Mouse (Mus musculus) neural tube, embryonic 14.5 days (tissue): ENCODE measurements around the gene Chp1. TPM values are rescaled to one million over a fixed set of nuclear protein-coding genes. Genes with fewer than 3 reads are reported as not detected.
"Not testable (repeated sequence)": the region's sequence is repeated elsewhere in the genome, so short reads cannot be mapped to it uniquely, and the experiment has no call there.

Experiments used
- ATAC-seq: fragments of 200-750 bp; cut with Nextera tagmentation; 2 replicates; pipeline ENCODE4 v1.8.0; 2017; ENCODE audit warnings: low read depth, mild to moderate bottlenecking, moderate TSS enrichment, moderate library complexity
- H3K27ac ChIP-seq: fragments of 300-500 bp; sonication (generic); 2 replicates; pipeline ENCODE4 v1.5.1; 2014; ENCODE audit warnings: low read depth, mild to moderate bottlenecking, control low read depth, low read length, moderate library complexity, mixed read lengths
- H3K27me3 ChIP-seq: fragments of 300-500 bp; sonication (generic); 2 replicates; pipeline ENCODE4 v1.6.1; 2014; ENCODE audit warnings: low read length; ENCODE audit not compliant: control insufficient read depth, insufficient read depth
- H3K36me3 ChIP-seq: fragments of 300-500 bp; sonication (generic); 2 replicates; pipeline ENCODE4 v1.6.1; 2014; ENCODE audit warnings: low read length, mixed read lengths; ENCODE audit not compliant: control insufficient read depth, insufficient read depth
- H3K4me1 ChIP-seq: fragments of 300-500 bp; sonication (generic); 2 replicates; pipeline ENCODE4 v1.6.1; 2014; ENCODE audit warnings: low read length; ENCODE audit not compliant: control insufficient read depth, insufficient read depth
- H3K4me2 ChIP-seq: fragments of 300-500 bp; sonication (generic); 2 replicates; pipeline ENCODE4 v1.6.1; 2014; ENCODE audit warnings: mild to moderate bottlenecking, low read depth, low read length, control low read depth
- H3K4me3 ChIP-seq: fragments of 300-500 bp; sonication (generic); 2 replicates; pipeline ENCODE4 v1.5.1; 2014; ENCODE audit warnings: low read depth, low read length, control low read depth, mixed read lengths
- H3K9ac ChIP-seq: fragments of 300-500 bp; sonication (generic); replicated peaks from 2 replicates; pipeline ENCODE4 v1.6.1; 2014; ENCODE audit warnings: low read depth, mild to moderate bottlenecking, control low read depth, low read length, mixed read lengths
- H3K9me3 ChIP-seq: fragments of 300-500 bp; sonication (generic); 2 replicates; pipeline ENCODE4 v1.6.1; 2016; ENCODE audit warnings: low read length; ENCODE audit not compliant: control insufficient read depth
- WGBS: fragments of 180-500 bp; shearing (Covaris S2); extraction: QIAGEN DNeasy Blood & Tissue Kit; methylation state at CpG from one replicate; pipeline ENCODE4 v1.1.7; 2014; 5-methylcytosine and 5-hydroxymethylcytosine counted together
- polyA plus RNA-seq: library from polyadenylated mRNA; unstranded; fragments of >200 nt; fragmentation: Nextera tagmentation; extraction: Ambion mirVana; gene quantifications from 2 replicates; pipeline ENCODE4 v1.2.1, GENCODE M21; 2014

Chp1 gene
- 52.6 and 67.9 TPM in 2 replicates for polyA plus RNA-seq

DNA sequence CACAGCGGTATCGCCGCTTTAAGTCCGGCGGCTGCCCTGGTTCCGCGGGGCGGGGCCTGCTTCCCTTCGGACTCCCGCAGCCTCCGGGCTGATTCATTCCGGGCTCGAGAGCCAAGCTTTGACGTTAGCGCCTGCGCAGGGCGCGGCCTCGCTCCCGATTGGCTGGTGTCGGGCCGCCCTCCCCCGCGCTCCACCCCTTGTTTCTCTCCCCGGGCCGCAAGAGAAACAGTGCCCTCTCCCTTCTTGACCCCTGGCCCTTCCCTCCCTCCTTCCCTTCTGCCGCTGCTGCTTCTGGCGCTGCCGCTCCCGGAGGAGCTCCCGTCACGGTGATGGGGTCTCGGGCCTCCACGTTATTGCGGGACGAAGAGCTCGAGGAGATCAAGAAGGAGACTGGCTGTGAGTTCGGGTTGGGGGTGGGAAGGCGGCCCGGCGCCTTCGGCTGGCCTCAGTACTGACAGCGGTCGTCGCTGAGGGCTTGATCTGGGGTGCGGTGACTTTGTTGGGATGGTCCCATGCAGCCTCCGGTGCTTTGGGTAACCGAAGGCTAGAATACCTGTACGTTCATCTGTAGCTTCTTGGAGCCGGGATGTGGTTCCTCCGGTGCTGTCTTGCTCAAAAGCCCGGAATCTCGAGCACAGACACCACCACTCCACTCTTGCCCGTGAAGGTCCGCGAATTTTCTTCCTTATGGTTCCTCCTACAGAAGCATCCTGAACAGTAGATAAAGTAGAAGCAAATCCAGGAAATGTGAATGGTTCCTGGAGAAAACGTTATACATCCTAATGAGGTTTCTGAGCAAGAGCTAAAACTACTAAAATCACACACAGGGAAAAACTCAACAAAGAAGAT lies at the start of gene Chp1, which contains the start of gene Exd1:
Chp1 (plus strand) TSS at position 176 of the 849 bp plus-strand sequence.
Exd1 (minus strand) TSS at position 106 of the 849 bp plus-strand sequence.
- peak; percentile 99 for ATAC-seq
- peak within 1 kb of the TSS; percentile 64 for H3K9ac ChIP-seq
- H3K36me3 ChIP-seq: no peaks in the 10 kb centered on the region
- H3K4me2 ChIP-seq: peak within 1 kb of the TSS; percentile 56
- H3K4me1 ChIP-seq: peaks cover 12% of the 10 kb centered on the region
- H3K27ac ChIP-seq: peak within 1 kb of the TSS; percentile 77
- H3K9me3 ChIP-seq: no peaks in the 10 kb centered on the region
- no peaks in the 10 kb centered on the region for H3K27me3 ChIP-seq
- under 1% methylated on average over 57 of the region's 57 CpGs for WGBS
- H3K4me3 ChIP-seq: peak within 1 kb of the TSS; percentile 64

DNA sequence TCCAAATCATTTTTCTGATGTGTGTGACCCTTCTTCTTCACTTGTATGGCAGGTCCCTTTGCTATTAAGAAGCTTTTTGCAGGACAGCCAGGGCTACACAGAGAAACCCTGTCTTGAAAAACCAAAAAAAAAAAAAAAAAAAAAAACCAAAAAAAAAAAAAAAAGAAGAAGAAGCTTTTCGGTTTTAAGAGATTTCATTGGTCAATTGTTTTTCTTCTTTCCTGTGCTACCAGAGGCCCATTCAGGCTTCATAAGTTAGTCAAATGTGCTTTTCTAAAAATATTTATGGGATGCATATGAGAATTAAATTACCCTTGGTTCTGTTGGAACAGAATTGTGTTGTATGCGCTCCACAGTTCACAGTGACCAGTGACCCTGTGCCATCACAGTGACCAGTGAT lies 48.6 kb upstream of the Chp1 start:
- Histone ChIP-seq H3K4me3 (no peak overlapping the region), H3K36me3 (no peaks in the 10 kb centered on the region), H3K4me1 (no peaks in the 10 kb centered on the region), H3K9me3 (no peaks in the 10 kb centered on the region), H3K27ac (no peak overlapping the region), H3K9ac (no peak overlapping the region), H3K27me3 (no peaks in the 10 kb centered on the region), H3K4me2 (no peak overlapping the region)
- 89% methylated on average over 2 of the region's 2 CpGs for WGBS
- ATAC-seq: no peak

DNA sequence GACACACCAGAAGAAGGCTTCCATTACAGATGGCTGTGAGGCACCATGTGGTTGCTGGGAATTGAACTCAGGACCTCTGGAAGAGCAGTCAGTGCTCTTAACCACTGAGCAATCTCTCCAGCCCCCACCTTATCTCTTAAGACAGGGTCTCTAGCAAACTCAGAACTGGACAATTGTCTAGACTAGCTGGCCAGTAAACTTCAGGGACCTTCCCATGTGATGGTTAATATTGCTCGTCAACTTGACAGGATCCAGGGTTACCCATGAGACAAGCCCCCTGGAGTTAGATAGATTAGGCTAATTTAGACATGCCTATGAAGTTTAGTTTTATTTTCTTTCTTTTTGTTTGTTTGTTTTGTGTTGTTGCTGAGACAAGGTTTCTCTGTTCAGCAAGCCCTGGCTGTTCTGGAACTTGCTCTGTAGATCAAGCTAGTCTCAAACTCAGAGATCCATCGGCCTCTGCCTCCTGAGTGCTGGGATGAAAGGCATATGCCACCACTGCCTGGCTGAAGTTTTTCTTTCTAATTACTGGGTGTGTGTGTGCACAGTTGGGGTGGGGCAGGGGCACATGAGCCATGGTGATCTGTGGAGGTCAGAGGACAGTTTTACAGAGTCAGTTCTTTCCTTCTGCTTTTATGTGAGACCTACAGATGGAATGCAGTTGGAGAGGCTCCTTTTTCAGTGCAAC lies 46.4 kb upstream of the Chp1 start:
- Histone ChIP-seq H3K36me3 (no peaks in the 10 kb centered on the region), H3K27me3 (no peaks in the 10 kb centered on the region), H3K4me3 (no peak overlapping the region), H3K4me2 (no peak overlapping the region), H3K9me3 (no peaks in the 10 kb centered on the region), H3K9ac (no peak overlapping the region), H3K4me1 (no peaks in the 10 kb centered on the region), H3K27ac (no peak overlapping the region)
- ATAC-seq: no peak
- 90% methylated on average over 2 of the region's 2 CpGs for WGBS

DNA sequence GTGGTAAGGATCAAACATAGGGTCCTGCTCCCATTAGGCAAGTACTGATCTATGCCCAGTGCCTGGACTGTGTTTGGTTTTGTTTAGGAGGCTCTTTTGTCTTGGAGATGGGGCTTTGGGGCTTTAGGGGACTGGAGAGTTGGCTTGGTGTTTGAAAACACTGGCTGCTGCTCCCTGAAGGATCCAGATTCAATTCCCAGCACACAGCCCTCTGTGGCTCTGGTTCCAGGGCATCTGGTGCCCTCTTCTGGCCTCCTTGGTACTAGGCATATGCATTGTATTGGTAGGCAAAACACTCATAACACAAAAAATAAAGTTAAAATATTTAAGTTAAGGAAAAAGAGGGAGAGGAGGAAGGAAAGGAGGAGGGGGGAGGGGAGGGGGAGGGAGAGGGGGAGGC lies 40.4 kb upstream of the Chp1 start:
- H3K4me2 ChIP-seq: no peak overlapping the region
- no peaks in the 10 kb centered on the region for H3K4me1 ChIP-seq
- no peaks in the 10 kb centered on the region for H3K27me3 ChIP-seq
- H3K27ac ChIP-seq: no peak overlapping the region
- H3K4me3 ChIP-seq: no peak overlapping the region
- H3K36me3 ChIP-seq: no peaks in the 10 kb centered on the region
- ATAC-seq: no peak
- H3K9me3 ChIP-seq: no peaks in the 10 kb centered on the region
- no peak overlapping the region for H3K9ac ChIP-seq

DNA sequence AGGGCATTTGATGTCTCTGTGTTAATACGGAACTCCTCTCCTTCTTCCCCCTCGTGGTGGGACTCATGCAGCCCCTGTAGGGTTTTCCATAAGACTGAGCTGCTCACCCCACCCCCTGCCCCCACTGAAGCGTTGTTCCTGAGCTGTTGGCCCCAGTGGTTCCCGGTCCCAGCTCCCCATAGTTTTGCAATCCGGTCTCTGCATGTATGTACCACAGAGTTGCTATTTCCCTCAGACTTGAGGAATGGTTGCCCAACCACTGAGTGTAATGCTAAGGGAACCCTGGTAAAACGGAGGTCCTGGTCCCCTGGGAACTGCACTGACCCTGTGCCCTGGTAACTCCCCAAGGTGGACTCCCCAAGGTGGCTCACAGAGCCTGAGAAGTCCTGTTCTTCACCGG lies 39.0 kb upstream of the Chp1 start:
- H3K4me3 ChIP-seq, H3K27ac ChIP-seq, H3K9me3 ChIP-seq, ATAC-seq, H3K4me2 ChIP-seq, H3K27me3 ChIP-seq, H3K4me1 ChIP-seq, H3K9ac ChIP-seq, H3K36me3 ChIP-seq: not testable (repeated sequence)
- 68% methylated on average over 7 of the region's 7 CpGs for WGBS

DNA sequence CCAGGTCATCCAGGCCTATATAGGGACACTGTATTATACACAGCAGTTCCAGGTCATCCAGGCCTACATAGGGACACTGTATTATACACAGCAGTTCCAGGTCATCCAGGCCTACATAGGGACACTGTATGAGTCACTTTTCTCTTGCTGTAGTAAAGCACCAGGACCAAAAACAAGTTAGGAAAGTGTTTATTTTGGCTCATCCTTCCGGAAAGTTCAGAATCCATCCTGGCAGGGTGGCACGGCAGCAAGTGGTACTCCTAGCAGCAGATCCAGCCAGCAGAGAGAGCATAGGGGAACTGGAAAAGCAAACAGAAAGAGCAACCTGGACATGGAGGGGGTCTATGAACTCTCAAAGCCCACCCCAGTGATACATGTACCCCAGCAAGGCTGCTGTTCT lies 36.6 kb upstream of the Chp1 start:
- H3K27me3 ChIP-seq: no peaks in the 10 kb centered on the region
- H3K9ac ChIP-seq: no peak overlapping the region
- H3K36me3 ChIP-seq: no peaks in the 10 kb centered on the region
- H3K9me3 ChIP-seq: no peaks in the 10 kb centered on the region
- H3K27ac ChIP-seq: no peak overlapping the region
- H3K4me1 ChIP-seq: no peaks in the 10 kb centered on the region
- no peak overlapping the region for H3K4me2 ChIP-seq
- 83% methylated on average over 2 of the region's 2 CpGs for WGBS
- no peak overlapping the region for H3K4me3 ChIP-seq
- no peak for ATAC-seq

DNA sequence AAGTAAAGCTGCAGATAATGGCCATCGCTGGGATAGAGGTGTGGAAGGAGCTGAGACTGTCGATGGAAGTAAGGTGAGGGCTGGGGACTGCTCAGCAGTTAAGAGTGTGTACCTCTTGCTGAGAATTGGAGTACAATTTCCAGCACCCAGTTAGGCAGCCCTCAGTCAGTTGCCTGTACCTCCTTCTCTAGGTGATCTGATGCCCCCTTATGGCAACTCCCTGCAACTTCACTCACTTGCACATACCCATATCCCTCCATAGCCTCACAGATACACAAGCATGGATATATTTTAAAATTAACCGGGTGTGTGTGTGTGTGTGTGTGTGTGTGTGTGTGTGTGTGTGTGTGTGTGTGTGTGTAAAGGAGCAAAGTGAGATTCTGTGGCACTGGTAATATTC lies 35.2 kb upstream of the Chp1 start:
- Histone ChIP-seq H3K4me1 (no peaks in the 10 kb centered on the region), H3K4me2 (no peak overlapping the region), H3K4me3 (no peak overlapping the region), H3K9me3 (no peaks in the 10 kb centered on the region), H3K36me3 (no peaks in the 10 kb centered on the region), H3K27ac (no peak overlapping the region), H3K9ac (no peak overlapping the region), H3K27me3 (no peaks in the 10 kb centered on the region)
- 86% methylated on average over 3 of the region's 3 CpGs for WGBS
- no peak for ATAC-seq

DNA sequence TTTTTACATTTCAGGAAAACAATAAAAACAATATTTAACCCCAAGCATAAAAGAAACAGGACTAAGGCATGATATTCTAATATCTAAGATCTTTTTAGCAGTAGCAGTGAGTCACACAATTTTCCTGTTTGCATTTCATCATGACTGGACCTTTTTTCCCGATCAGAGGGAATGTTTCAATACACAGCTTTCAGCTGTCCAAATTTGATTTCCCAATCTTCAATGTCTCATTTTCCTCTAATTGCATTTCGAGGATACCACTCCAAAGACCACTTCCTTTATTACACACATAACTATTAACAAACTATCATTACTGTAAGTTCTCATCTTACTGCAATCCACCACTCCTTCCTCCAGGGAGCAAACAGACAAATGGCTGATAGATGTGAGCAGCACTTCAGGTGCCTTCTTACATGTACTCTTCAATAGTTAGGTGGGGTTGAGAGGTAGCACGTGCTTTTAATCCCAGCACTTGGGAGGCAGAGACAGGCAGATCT lies 33.4 kb upstream of the Chp1 start:
- Histone ChIP-seq H3K4me1 (no peaks in the 10 kb centered on the region), H3K27me3 (no peaks in the 10 kb centered on the region), H3K4me2 (no peak overlapping the region), H3K36me3 (no peaks in the 10 kb centered on the region), H3K9me3 (no peaks in the 10 kb centered on the region), H3K4me3 (no peak overlapping the region), H3K27ac (no peak overlapping the region), H3K9ac (no peak overlapping the region)
- WGBS: 89% methylated on average over 3 of the region's 3 CpGs
- ATAC-seq: no peak

DNA sequence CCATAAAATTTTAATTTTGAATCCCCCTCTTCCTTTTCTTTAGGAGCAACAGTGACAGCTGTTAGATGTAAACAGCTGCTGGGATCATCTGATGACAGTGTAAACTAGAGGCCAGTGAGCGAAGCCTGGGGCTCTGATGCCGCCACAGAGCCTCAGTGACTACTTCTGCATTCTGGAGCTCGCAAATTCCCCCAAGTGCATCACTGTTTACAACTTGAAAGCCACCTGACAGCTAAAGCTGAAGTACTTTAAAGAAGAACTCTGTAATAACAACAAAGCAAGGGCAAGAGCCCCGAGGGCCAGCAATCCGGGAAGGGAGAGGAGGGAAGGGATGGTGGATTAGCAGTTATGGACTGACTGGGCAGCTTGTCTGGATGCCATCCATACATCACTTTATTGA lies 30.7 kb upstream of the Chp1 start:
- Histone ChIP-seq H3K9ac (no peak overlapping the region), H3K27me3 (no peaks in the 10 kb centered on the region), H3K4me1 (no peaks in the 10 kb centered on the region), H3K36me3 (no peaks in the 10 kb centered on the region), H3K27ac (no peak overlapping the region), H3K9me3 (no peaks in the 10 kb centered on the region), H3K4me3 (no peak overlapping the region), H3K4me2 (no peak overlapping the region)
- no peak for ATAC-seq
- 56% methylated on average over 5 of the region's 5 CpGs for WGBS
